Mouse (Mus musculus) MEL (cell line): ENCODE results near the gene Angptl2. TPM values are rescaled to one million over a fixed set of nuclear protein-coding genes. Genes with fewer than 3 reads are reported as not detected.

Experiments
- DNase-seq: peaks from one replicate; pipeline ENCODE4 v3.0.0; 2011; ENCODE audit warnings: low read depth, low spot score
- H3K27ac ChIP-seq: 2 replicates; pipeline ENCODE4 v1.5.1; 2012; ENCODE audit warnings: low read depth, mild to moderate bottlenecking, control low read depth, low read length, moderate library complexity; ENCODE audit not compliant: control insufficient read depth
- H3K27me3 ChIP-seq, 2 experiments: fragments of 150-350 bp in 1 of 2; sonication (generic) in 1 of 2; 2 replicates each; pipeline ENCODE4 v1.6.1; 2012; ENCODE audit warnings: low read length in 2 of 2, mild to moderate bottlenecking in 2 of 2, improper control_type of control experiment in 1 of 2, moderate library complexity in 1 of 2; ENCODE audit not compliant: insufficient read depth in 2 of 2, control insufficient read depth in 1 of 2
- H3K36me3 ChIP-seq, 2 experiments: 2 replicates each; pipeline ENCODE4 v1.6.1; 2012 to 2014; ENCODE audit warnings: low read length in 2 of 2, improper control_type of control experiment in 1 of 2, inconsistent platforms in 1 of 2, mild to moderate bottlenecking in 1 of 2; ENCODE audit not compliant: insufficient read depth in 2 of 2, control insufficient read depth in 1 of 2
- H3K4me1 ChIP-seq, 2 experiments: fragments of 150-350 bp in 1 of 2; sonication (generic) in 1 of 2; 2 replicates each; pipeline ENCODE4 v1.6.1; 2012; ENCODE audit warnings: low read length in 2 of 2, improper control_type of control experiment in 1 of 2, mild to moderate bottlenecking in 1 of 2; ENCODE audit not compliant: insufficient read depth in 2 of 2, control insufficient read depth in 1 of 2
- H3K4me3 ChIP-seq, 2 experiments: fragments of 150-350 bp in 1 of 2; sonication (generic) in 1 of 2; 2 replicates each; pipeline ENCODE4 v1.5.1; 2012; ENCODE audit warnings: low read depth in 2 of 2, low read length in 2 of 2, mild to moderate bottlenecking in 2 of 2, moderate library complexity in 2 of 2, control low read depth in 1 of 2, improper control_type of control experiment in 1 of 2; ENCODE audit not compliant: control insufficient read depth in 1 of 2, insufficient read depth in 1 of 2
- H3K79me2 ChIP-seq: 2 replicates; pipeline ENCODE4 v1.6.1; 2012; ENCODE audit warnings: mild to moderate bottlenecking, low read length, moderate library complexity; ENCODE audit not compliant: control insufficient read depth, poor library complexity, insufficient read depth
- H3K9ac ChIP-seq: 2 replicates; pipeline ENCODE4 v1.6.1; 2012; ENCODE audit warnings: low read depth, mild to moderate bottlenecking, control low read depth, low read length, moderate library complexity; ENCODE audit not compliant: control insufficient read depth, poor library complexity, severe bottlenecking
- H3K9me3 ChIP-seq: fragments of 150-350 bp; sonication (generic); replicated peaks from 2 replicates; pipeline ENCODE4 v1.6.1; 2012; ENCODE audit warnings: mild to moderate bottlenecking, low read length, improper control_type of control experiment, moderate library complexity; ENCODE audit not compliant: insufficient read depth
- CHD1 ChIP-seq: IDR thresholded peaks from 2 replicates; pipeline ENCODE4 v1.6.1; 2012; ENCODE audit warnings: low read depth, mild to moderate bottlenecking, inconsistent platforms, low read length, improper control_type of control experiment
- ELF1 ChIP-seq: IDR thresholded peaks from 2 replicates; pipeline ENCODE4 v1.6.1; 2014; ENCODE audit warnings: low read depth, mild to moderate bottlenecking, inconsistent platforms, low read length, improper control_type of control experiment, moderate library complexity
- ETS1 ChIP-seq: IDR thresholded peaks from 2 replicates; pipeline ENCODE4 v1.6.1; 2012; ENCODE audit warnings: low read depth, mild to moderate bottlenecking, inconsistent platforms, low read length, improper control_type of control experiment, moderate library complexity
- GATA1 ChIP-seq: IDR thresholded peaks from 2 replicates; pipeline ENCODE4 v1.6.1; 2011; ENCODE audit warnings: low read depth, low read length, improper control_type of control experiment
- HCFC1 ChIP-seq: IDR thresholded peaks from 2 replicates; pipeline ENCODE4 v1.6.1; 2012; ENCODE audit warnings: low read depth, mild to moderate bottlenecking, inconsistent platforms, low read length, improper control_type of control experiment, moderate library complexity
- MYB ChIP-seq: IDR thresholded peaks from 2 replicates; pipeline ENCODE4 v1.6.1; 2011; ENCODE audit warnings: mild to moderate bottlenecking, low read depth, low read length, improper control_type of control experiment
- MYC ChIP-seq: IDR thresholded peaks from 2 replicates; pipeline ENCODE4 v1.6.1; 2011; ENCODE audit warnings: low read depth, mild to moderate bottlenecking, low read length, improper control_type of control experiment, moderate library complexity
- NRF1 ChIP-seq: IDR thresholded peaks from 2 replicates; pipeline ENCODE4 v1.6.1; 2014; ENCODE audit warnings: low read depth, mild to moderate bottlenecking, inconsistent platforms, low read length, improper control_type of control experiment, moderate library complexity; ENCODE audit not compliant: poor library complexity, insufficient read depth, severe bottlenecking
- POLR2AphosphoS5 ChIP-seq: IDR thresholded peaks from 2 replicates; pipeline ENCODE4 v1.6.1; 2012; ENCODE audit warnings: low read depth, borderline replicate concordance, mild to moderate bottlenecking, inconsistent platforms, low read length, moderate library complexity, mixed read lengths
- RCOR1 ChIP-seq: IDR thresholded peaks from 2 replicates; pipeline ENCODE4 v1.6.1; 2012; ENCODE audit warnings: low read depth, mild to moderate bottlenecking, inconsistent platforms, low read length, improper control_type of control experiment
- SIN3A ChIP-seq: IDR thresholded peaks from 2 replicates; pipeline ENCODE4 v1.6.1; 2012; ENCODE audit warnings: low read length, improper control_type of control experiment, inconsistent platforms
- TAL1 ChIP-seq: IDR thresholded peaks from 2 replicates; pipeline ENCODE4 v1.6.1; 2012; ENCODE audit warnings: mild to moderate bottlenecking, inconsistent platforms, low read length, moderate library complexity, mixed read lengths
- TCF12 ChIP-seq: IDR thresholded peaks from 2 replicates; pipeline ENCODE4 v1.6.1; 2014; ENCODE audit warnings: low read depth, mild to moderate bottlenecking, inconsistent platforms, low read length, improper control_type of control experiment, moderate library complexity
- UBTF ChIP-seq: IDR thresholded peaks from 2 replicates; pipeline ENCODE4 v1.6.1; 2012; ENCODE audit warnings: low read depth, mild to moderate bottlenecking, inconsistent platforms, low read length, improper control_type of control experiment, moderate library complexity, borderline replicate concordance; ENCODE audit not compliant: insufficient read depth
- USF1 ChIP-seq: IDR thresholded peaks from 2 replicates; pipeline ENCODE4 v1.6.1; 2014; ENCODE audit warnings: low read depth, mild to moderate bottlenecking, inconsistent platforms, low read length, improper control_type of control experiment, moderate library complexity
- ZC3H11A ChIP-seq: IDR thresholded peaks from 2 replicates; pipeline ENCODE4 v1.6.1; 2012; ENCODE audit warnings: low read depth, mild to moderate bottlenecking, inconsistent platforms, low read length, improper control_type of control experiment
- polyA plus RNA-seq, 2 experiments: library from polyadenylated mRNA; stranded (reverse) in 1 of 2; unstranded in 1 of 2; fragments of >175 nt in 1 of 2; fragments of >200 nt in 1 of 2; gene quantifications; 2 replicates each; pipeline versions ENCODE4 v1.2.1 to v1.2.4; 2012; ENCODE audit warnings: low replicate concordance in 2 of 2, low read depth in 1 of 2; ENCODE audit not compliant: insufficient read length in 2 of 2, insufficient read depth in 1 of 2, missing spikeins in 1 of 2
- total RNA-seq: library from RNA; depleted of rRNA; stranded (reverse); fragments of 300-350 nt; gene quantifications from 2 replicates; pipeline ENCODE4 v1.2.3, GENCODE M21; 2012

Angptl2 gene
- total and polyA plus RNA-seq, 3 experiments: 0.08 TPM; not detected in 2

- Histone ChIP-seq H3K79me2 (no peaks in the 10 kb centered on the region; the same call in 1 of the 2 replicates), H3K4me1 (peaks cover 19 to 24% of the 10 kb centered on the region in 2 experiments), H3K27me3 (no peaks in the 10 kb centered on the region), H3K36me3 (peaks cover 0 to 20% of the 10 kb centered on the region in 2 experiments; a peak in 2 of 4 replicates), H3K27ac (no peak overlapping the region), H3K4me3 (no peak overlapping the region), H3K9ac (no peak overlapping the region), H3K9me3 (no peaks in the 10 kb centered on the region)
- no peak for DNase-seq
- TF ChIP-seq ELF1 (no peak), NRF1 (no peak), SIN3A (no peak), MYB (no peak), UBTF (no peak), MYC (no peak), POLR2AphosphoS5 (no peak), TAL1 (no peak), USF1 (no peak), CHD1 (no peak), RCOR1 (no peak)
- TF ChIP-seq, all 39 proteins: peak for 0
These were observed 44.9 kb downstream of the Angptl2 start for GRCm38 (mm10) chr2:33260772-33261171.

- Histone ChIP-seq H3K36me3 (peaks cover 0 to 13% of the 10 kb centered on the region in 2 experiments; a peak in 2 of 4 replicates), H3K9ac (no peak overlapping the region), H3K79me2 (no peaks in the 10 kb centered on the region; the same call in 1 of the 2 replicates), H3K9me3 (no peaks in the 10 kb centered on the region), H3K27ac (no peak overlapping the region), H3K4me3 (no peak overlapping the region), H3K27me3 (no peaks in the 10 kb centered on the region), H3K4me1 (peaks cover 13 to 17% of the 10 kb centered on the region in 2 experiments)
- DNase-seq: no peak
- no peak for TF ChIP-seq GATA1
- TF ChIP-seq ZC3H11A: no peak
- no peak for TF ChIP-seq ETS1
- no peak for TF ChIP-seq HCFC1
- TF ChIP-seq TCF12: no peak
- TF ChIP-seq, all 39 proteins: peak for 0
These were observed 45.6 kb downstream of the Angptl2 start for GRCm38 (mm10) chr2:33261475-33261874.
